Mouse (Mus musculus) CH12.LX (cell line): ENCODE data around the gene Pspc1. TPM values are rescaled to one million over a fixed set of nuclear protein-coding genes. Genes with fewer than 3 reads are reported as not detected.

Experiments
- DNase-seq: peaks from one replicate; pipeline ENCODE4 v3.0.0-alpha.2; 2013; ENCODE audit errors: extremely low read depth
- H3K27ac ChIP-seq: 2 replicates; pipeline ENCODE4 v1.5.1; 2012; ENCODE audit warnings: low read depth, mild to moderate bottlenecking, control low read depth, moderate library complexity; ENCODE audit not compliant: insufficient read depth
- H3K27me3 ChIP-seq: replicated peaks from 2 replicates; pipeline ENCODE3; 2012; ENCODE audit warnings: inconsistent platforms
- H3K36me3 ChIP-seq, 2 experiments: replicated peaks in 1 of 2; 2 replicates each; pipeline versions ENCODE3 to v1.6.1; 2012; ENCODE audit warnings: inconsistent platforms in 1 of 2, low read length in 1 of 2, mild to moderate bottlenecking in 1 of 2, mixed read lengths in 1 of 2, moderate library complexity in 1 of 2; ENCODE audit not compliant: control insufficient read depth in 1 of 2, insufficient read depth in 1 of 2
- H3K4me1 ChIP-seq, 2 experiments: 2 replicates each; pipeline ENCODE4 v1.6.1; 2012; ENCODE audit warnings: inconsistent platforms in 1 of 2, moderate library complexity in 1 of 2; ENCODE audit not compliant: insufficient read depth in 2 of 2, control insufficient read depth in 1 of 2
- H3K4me2 ChIP-seq: 2 replicates; pipeline ENCODE4 v1.6.1; 2012; ENCODE audit warnings: low read depth, mild to moderate bottlenecking, control low read depth; ENCODE audit not compliant: poor library complexity, insufficient read depth, severe bottlenecking
- H3K4me3 ChIP-seq, 3 experiments: fragments of 150-350 bp in 1 of 3; sonication (generic) in 1 of 3; replicated peaks in 1 of 3; 2 replicates each; pipeline versions ENCODE3 to v1.5.1; 2011 to 2012; ENCODE audit warnings: low read depth in 2 of 3, low read length in 2 of 3, mild to moderate bottlenecking in 2 of 3, moderate library complexity in 2 of 3, control low read depth in 1 of 3, improper control_type of control experiment in 1 of 3, inconsistent platforms in 1 of 3, mixed read lengths in 1 of 3; ENCODE audit not compliant: poor library complexity in 1 of 3
- H3K79me2 ChIP-seq: replicated peaks from 2 replicates; pipeline ENCODE4 v1.6.1; 2012; ENCODE audit warnings: mild to moderate bottlenecking, moderate library complexity; ENCODE audit not compliant: control insufficient read depth, poor library complexity, insufficient read depth, severe bottlenecking; ENCODE audit errors: extremely low read depth
- H3K9ac ChIP-seq: 2 replicates; pipeline ENCODE4 v1.6.1; 2012; ENCODE audit warnings: low read depth, mild to moderate bottlenecking, control low read depth, moderate library complexity; ENCODE audit not compliant: insufficient read depth
- H3K9me3 ChIP-seq: replicated peaks from 2 replicates; pipeline ENCODE3; 2012; ENCODE audit warnings: low read length, inconsistent platforms, mixed read lengths
- CHD1 ChIP-seq: IDR thresholded peaks from 2 replicates; pipeline ENCODE4 v1.6.1; 2012; ENCODE audit warnings: low read depth, low read length, improper control_type of control experiment, inconsistent platforms
- CHD2 ChIP-seq: IDR thresholded peaks from 2 replicates; pipeline ENCODE4 v1.6.1; 2011; ENCODE audit warnings: low read length, improper control_type of control experiment
- E2F4 ChIP-seq: IDR thresholded peaks from 2 replicates; pipeline ENCODE4 v1.6.1; 2011; ENCODE audit warnings: low read depth, low read length, improper control_type of control experiment; ENCODE audit not compliant: insufficient replicate concordance
- ELF1 ChIP-seq: IDR thresholded peaks from 2 replicates; pipeline ENCODE4 v1.6.1; 2014; ENCODE audit warnings: low read depth, mild to moderate bottlenecking, inconsistent platforms, low read length, improper control_type of control experiment
- ETS1 ChIP-seq: conservative IDR thresholded peaks from 2 replicates; pipeline ENCODE4 v1.6.1; 2012; ENCODE audit warnings: low read depth, mild to moderate bottlenecking, inconsistent platforms, low read length, improper control_type of control experiment, moderate library complexity
- GABPA ChIP-seq: IDR thresholded peaks from 2 replicates; pipeline ENCODE4 v1.6.1; 2012; ENCODE audit warnings: low read depth, low read length, improper control_type of control experiment, inconsistent platforms; ENCODE audit not compliant: insufficient replicate concordance
- JUN ChIP-seq: IDR thresholded peaks from 2 replicates; pipeline ENCODE4 v1.6.1; 2011; ENCODE audit warnings: low read depth, mild to moderate bottlenecking, low read length, improper control_type of control experiment, moderate library complexity; ENCODE audit not compliant: insufficient read depth
- MXI1 ChIP-seq: IDR thresholded peaks from 2 replicates; pipeline ENCODE4 v1.6.1; 2011; ENCODE audit warnings: mild to moderate bottlenecking, low read depth, low read length, improper control_type of control experiment
- NRF1 ChIP-seq: IDR thresholded peaks from 2 replicates; pipeline ENCODE4 v1.6.1; 2014; ENCODE audit warnings: low read depth, mild to moderate bottlenecking, inconsistent platforms, low read length, improper control_type of control experiment, moderate library complexity
- PAX5 ChIP-seq: IDR thresholded peaks from 2 replicates; pipeline ENCODE4 v1.6.1; 2012; ENCODE audit warnings: low read length, inconsistent platforms, mixed read lengths
- POLR2A ChIP-seq: IDR thresholded peaks from 2 replicates; pipeline ENCODE4 v1.6.1; 2011; ENCODE audit warnings: low read depth, mild to moderate bottlenecking, improper control_type of control experiment, low read length
- RAD21 ChIP-seq: IDR thresholded peaks from 2 replicates; pipeline ENCODE4 v1.6.1; 2011; ENCODE audit warnings: low read depth, mild to moderate bottlenecking, low read length, improper control_type of control experiment, moderate library complexity
- SMC3 ChIP-seq: IDR thresholded peaks from 2 replicates; pipeline ENCODE4 v1.6.1; 2011; ENCODE audit warnings: low read depth, low read length, improper control_type of control experiment
- TBP ChIP-seq: conservative IDR thresholded peaks from 2 replicates; pipeline ENCODE4 v1.6.1; 2011; ENCODE audit warnings: low read depth, low read length, improper control_type of control experiment
- TCF12 ChIP-seq: IDR thresholded peaks from 2 replicates; pipeline ENCODE4 v1.6.1; 2014; ENCODE audit warnings: low read depth, mild to moderate bottlenecking, inconsistent platforms, low read length, improper control_type of control experiment
- ZKSCAN1 ChIP-seq: IDR thresholded peaks from 2 replicates; pipeline ENCODE4 v1.6.1; 2012; ENCODE audit warnings: low read depth, inconsistent platforms, low read length, improper control_type of control experiment, borderline replicate concordance
- ZNF384 ChIP-seq: IDR thresholded peaks from 2 replicates; pipeline ENCODE4 v1.6.1; 2012; ENCODE audit warnings: low read depth, low read length, improper control_type of control experiment, inconsistent platforms
- dilution Hi-C: fragments of 300-500 bp; cut with MboI; formaldehyde crosslinking; loops from 2 replicates; pipeline ENCODE4 v1.14.3; 2020; ENCODE audit warnings: low sequenced_read_pairs; ENCODE audit not compliant: extremely low pct_unique_long_range_greater_than_20kb, extremely low pct_ligation_motif_present
- in situ Hi-C: fragments of 300-500 bp; cut with MboI; formaldehyde crosslinking; loops from 3 replicates; pipeline ENCODE4 v1.14.3; 2019; ENCODE audit warnings: low sequenced_read_pairs, low pct_ligation_motif_present, low pct_unique_long_range_greater_than_20kb, mixed read lengths
- polyA plus RNA-seq: library from polyadenylated mRNA; unstranded; fragments of >175 nt; gene quantifications from 2 replicates; pipeline ENCODE4 v1.2.1, GENCODE M21; 2012; ENCODE audit warnings: low read depth; ENCODE audit not compliant: insufficient read length
- total RNA-seq, 2 experiments: library from RNA; depleted of rRNA; stranded (reverse); fragments of 300-350 nt in 1 of 2; fragments of >200 nt in 1 of 2; gene quantifications; 2 replicates each; pipeline ENCODE4 v1.2.3; 2012 to 2014

Gene Pspc1
- total and polyA plus RNA-seq, 3 experiments, result 42.5 to 125 (median 46.9) TPM

DNA sequence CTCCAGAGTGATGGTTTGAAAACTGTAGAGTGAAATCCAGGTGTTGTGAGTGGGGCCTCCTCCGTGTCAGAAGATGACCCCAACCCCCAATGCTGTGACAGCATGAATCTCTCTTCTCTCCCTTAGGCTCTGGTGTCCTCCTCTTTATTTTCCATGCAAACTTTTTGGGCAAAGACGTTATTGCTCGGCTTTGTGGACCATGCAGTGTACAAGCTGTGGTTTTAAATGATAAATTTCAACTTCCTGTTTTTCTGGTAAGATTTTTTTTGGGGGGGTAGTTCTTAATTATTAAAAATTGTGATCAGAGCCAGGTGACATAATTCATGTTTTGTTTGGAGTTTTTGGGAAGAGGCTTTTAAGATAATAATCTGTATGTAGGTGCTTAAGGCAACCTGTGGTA is 82.6 kb downstream of the Pspc1 start:
- Histone ChIP-seq H3K4me2 (no peak overlapping the region), H3K36me3 (peaks cover 75 to 99% of the 10 kb centered on the region in 2 experiments), H3K4me1 (no peaks in the 10 kb centered on the region), H3K4me3 (no peak overlapping the region), H3K9me3 (no peaks in the 10 kb centered on the region), H3K27ac (no peak overlapping the region), H3K27me3 (no peaks in the 10 kb centered on the region), H3K9ac (no peak overlapping the region), H3K79me2 (no peaks in the 10 kb centered on the region)
- dilution Hi-C loops, result no loop called here
- DNase-seq, result no peak
- no peak for TF ChIP-seq CHD1
- no peak for TF ChIP-seq TBP
- TF ChIP-seq ELF1, result no peak
- no peak for TF ChIP-seq RAD21
- TF ChIP-seq ZNF384, result no peak
- no peak for TF ChIP-seq ETS1
- TF ChIP-seq TCF12, result no peak
- TF ChIP-seq SMC3, result no peak
- TF ChIP-seq CHD2, result no peak
- no peak for TF ChIP-seq JUN
- no peak for TF ChIP-seq PAX5
- TF ChIP-seq E2F4, result no peak
- no peak for TF ChIP-seq MXI1
- no peak for TF ChIP-seq ZKSCAN1
- no peak for TF ChIP-seq GABPA
- TF ChIP-seq POLR2A, result no peak
- in situ Hi-C loops, result no loop called here

DNA sequence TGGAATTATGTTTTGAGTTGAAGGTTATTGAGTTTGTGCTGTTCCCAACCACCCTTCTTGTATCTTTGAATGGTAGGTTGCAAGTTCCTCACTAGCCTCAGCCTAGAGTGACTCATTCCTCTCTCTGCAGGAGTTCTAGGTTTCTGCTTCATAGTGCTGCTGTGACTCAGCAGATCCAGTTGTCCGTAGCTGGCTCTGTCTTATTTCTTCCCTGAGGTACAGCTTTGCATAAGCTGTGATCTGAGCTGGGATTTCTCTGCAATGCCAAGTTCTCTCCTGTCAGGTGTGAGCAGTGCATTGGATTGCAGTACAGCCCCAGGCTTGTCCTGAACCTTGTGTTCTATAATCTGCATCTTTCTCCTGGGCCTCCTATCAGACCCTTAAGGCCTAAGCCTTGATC is 88.3 kb downstream of the Pspc1 start:
- dilution Hi-C loops, result no loop called here
- DNase-seq, result no peak
- H3K9ac ChIP-seq, result no peak overlapping the region
- no peaks in the 10 kb centered on the region for H3K79me2 ChIP-seq
- H3K4me2 ChIP-seq, result no peak overlapping the region
- H3K4me1 ChIP-seq, result peaks cover 0 to 9% of the 10 kb centered on the region in 2 experiments; a peak in 2 of 4 replicates
- peaks cover 66 to 94% of the 10 kb centered on the region in 2 experiments for H3K36me3 ChIP-seq
- no peaks in the 10 kb centered on the region for H3K27me3 ChIP-seq
- no peak overlapping the region for H3K4me3 ChIP-seq
- H3K27ac ChIP-seq, result no peak overlapping the region
- no peaks in the 10 kb centered on the region for H3K9me3 ChIP-seq
- in situ Hi-C loops, result no loop called here
- no peak for TF ChIP-seq NRF1
- TF ChIP-seq CHD2, result no peak
